8 mouse cellular contexts compared by ENCODE assay signal in genomic region chr8:71670621-71671548, GRCm38 (mm10). TPM values are rescaled to one million over a fixed set of nuclear protein-coding genes. Genes with fewer than 3 reads are reported as not detected.
DNase-seq lines count a peak whose midpoint lies in the region; ATAC-seq and TF ChIP-seq lines count a peak whose summit lies in the region.

No protein-coding gene starts in this region.

- no peaks in the 10 kb centered on the region for H3K9me3 ChIP-seq in embryonic facial prominence, embryonic 15.5 days (replicated peaks)
- no peaks in the 10 kb centered on the region for H3K9me3 ChIP-seq in hindbrain, postnatal 0 days (ENCODE audit: low read length)
- H3K9me3 ChIP-seq in limb, embryonic 10.5 days (replicated peaks) = no peaks in the 10 kb centered on the region
- no peaks in the 10 kb centered on the region for H3K9me3 ChIP-seq in neural tube, embryonic 13.5 days

- no peak for TF ChIP-seq POLR2A in heart, adult 2 months (IDR thresholded peaks at IDR 0.05; ENCODE audit: insufficient read depth, low read depth, low read length)

- intact Hi-C loops in heart, adult 2 months (cut with DNase I) = no loop called here

- H3K4me3 ChIP-seq in heart, adult 2 months = peak overlapping the region; percentile 57
- peak overlapping the region; percentile 52 for H3K4me3 ChIP-seq in embryonic facial prominence, embryonic 15.5 days (replicated peaks)
- peak overlapping the region; percentile 86 for H3K4me3 ChIP-seq in hindbrain, postnatal 0 days (ENCODE audit: low read length)
- peak overlapping the region; percentile 56 for H3K4me3 ChIP-seq in limb, embryonic 10.5 days
- H3K4me3 ChIP-seq in neural tube, embryonic 13.5 days = peak overlapping the region; percentile 84

- no peak for TF ChIP-seq CTCF in heart, adult 2 months (IDR thresholded peaks at IDR 0.05)
- TF ChIP-seq CTCF in hindbrain, postnatal 0 days (IDR thresholded peaks at IDR 0.05; ENCODE audit: low read depth) = no peak

- WGBS in heart, adult 2 months = under 1% methylated on average over 61 of the region's 64 CpGs
- under 1% methylated on average over 60 of the region's 64 CpGs for WGBS in embryonic facial prominence, embryonic 15.5 days
- under 1% methylated on average over 58 of the region's 64 CpGs for WGBS in hindbrain, postnatal 0 days
- WGBS in limb, embryonic 10.5 days = under 1% methylated on average over 64 of the region's 64 CpGs
- WGBS in neural tube, embryonic 13.5 days = under 1% methylated on average over 58 of the region's 64 CpGs

- peaks cover 5% of the 10 kb centered on the region for H3K4me1 ChIP-seq in heart, adult 2 months (ENCODE audit: control insufficient read depth, insufficient read depth, low read length)
- H3K4me1 ChIP-seq in embryonic facial prominence, embryonic 15.5 days = peaks cover 35% of the 10 kb centered on the region
- peaks cover 28% of the 10 kb centered on the region for H3K4me1 ChIP-seq in hindbrain, postnatal 0 days (ENCODE audit: insufficient read depth, low read length)
- H3K4me1 ChIP-seq in limb, embryonic 10.5 days = peaks cover 60% of the 10 kb centered on the region
- peaks cover 56% of the 10 kb centered on the region for H3K4me1 ChIP-seq in neural tube, embryonic 13.5 days (replicated peaks)

- no peak overlapping the region for H3K27ac ChIP-seq in heart, adult 2 months
- no peak overlapping the region for H3K27ac ChIP-seq in embryonic facial prominence, embryonic 15.5 days (replicated peaks)
- peak overlapping the region; percentile 91 for H3K27ac ChIP-seq in hindbrain, postnatal 0 days
- H3K27ac ChIP-seq in limb, embryonic 10.5 days = peak overlapping the region; percentile 73
- H3K27ac ChIP-seq in neural tube, embryonic 13.5 days (replicated peaks) = peak overlapping the region; percentile 92

- H3K27me3 ChIP-seq in heart, adult 2 months (ENCODE audit: control insufficient read depth, insufficient read depth, low read length) = no peaks in the 10 kb centered on the region
- H3K27me3 ChIP-seq in embryonic facial prominence, embryonic 15.5 days = peaks cover 47% of the 10 kb centered on the region
- H3K27me3 ChIP-seq in hindbrain, postnatal 0 days (ENCODE audit: insufficient read depth, low read length) = no peaks in the 10 kb centered on the region
- peaks cover 91% of the 10 kb centered on the region for H3K27me3 ChIP-seq in limb, embryonic 10.5 days (ENCODE audit: low read depth, poor library complexity, severe bottlenecking)
- peaks cover 42% of the 10 kb centered on the region for H3K27me3 ChIP-seq in neural tube, embryonic 13.5 days

- H3K4me2 ChIP-seq in embryonic facial prominence, embryonic 15.5 days (replicated peaks) = peak overlapping the region; percentile 98
- peak overlapping the region; percentile 58 for H3K4me2 ChIP-seq in hindbrain, postnatal 0 days (ENCODE audit: low read depth, low read length)
- peak overlapping the region; percentile 92 for H3K4me2 ChIP-seq in neural tube, embryonic 13.5 days

- peak; percentile 44 for ATAC-seq in embryonic facial prominence, embryonic 15.5 days (ENCODE audit: insufficient number of reproducible peaks, low FRiP score, low TSS enrichment, low read depth)
- peak; percentile 63 for ATAC-seq in hindbrain, postnatal 0 days
- ATAC-seq in neural tube, embryonic 13.5 days (ENCODE audit: low read depth) = peak; percentile 70

- no peaks in the 10 kb centered on the region for H3K79me2 ChIP-seq in heart, adult 2 months (replicated peaks; ENCODE audit: control insufficient read depth, insufficient read depth, low read length)

- H3K36me3 ChIP-seq in heart, adult 2 months (ENCODE audit: control insufficient read depth, insufficient read depth, low read length) = no peaks in the 10 kb centered on the region
- H3K36me3 ChIP-seq in embryonic facial prominence, embryonic 15.5 days = no peaks in the 10 kb centered on the region
- H3K36me3 ChIP-seq in hindbrain, postnatal 0 days (ENCODE audit: insufficient read depth, low read length) = no peaks in the 10 kb centered on the region
- H3K36me3 ChIP-seq in limb, embryonic 10.5 days = no peaks in the 10 kb centered on the region
- no peaks in the 10 kb centered on the region for H3K36me3 ChIP-seq in neural tube, embryonic 13.5 days

- TF ChIP-seq EP300 in heart, adult 2 months (IDR thresholded peaks at IDR 0.05; ENCODE audit: insufficient read depth, low read depth, low read length) = no peak

- H3K9ac ChIP-seq in heart, adult 2 months (ENCODE audit: low read depth, low read length) = no peak overlapping the region
- H3K9ac ChIP-seq in embryonic facial prominence, embryonic 15.5 days = no peak overlapping the region
- H3K9ac ChIP-seq in hindbrain, postnatal 0 days (replicated peaks; ENCODE audit: low read length) = peak overlapping the region; percentile 72
- peak overlapping the region; percentile 89 for H3K9ac ChIP-seq in neural tube, embryonic 13.5 days

- DNase-seq in heart, adult 2 months = no peak
- no peak for DNase-seq in heart, adult 9 months (ENCODE audit: low spot score in 2 of 2)
- DNase-seq in adipocyte (ENCODE audit: low spot score) = peak; percentile 61
- peak; percentile 92 for DNase-seq in hindbrain, postnatal 0 days (ENCODE audit: low spot score)
- DNase-seq in limb, embryonic 10.5 days (ENCODE audit: low spot score) = peak; percentile 78
- no peak for DNase-seq in spleen, adult 18-20 months

RNA-seq across cellular contexts. Expression of gene Unc13a, which starts 0.7 kb away (rescaled TPM):
- total RNA-seq in heart, adult 2 months (2021) = under 1 TPM; 0.61 to 0.86 TPM
- polyA plus RNA-seq in heart, adult 2 months (2012; rRNA removed) = 1.4 and 1.8 TPM in 2 replicates
- 1.2 and 2.0 TPM in 2 replicates for polyA plus RNA-seq in embryonic facial prominence, embryonic 15.5 days (2015; fragmentation: Nextera tagmentation; extraction: Ambion mirVana)
- 81.4 and 89.1 TPM in 2 replicates for total RNA-seq in hindbrain, postnatal 0 days (2014; rRNA removed)
- polyA plus RNA-seq in hindbrain, postnatal 0 days (2015; fragmentation: Nextera tagmentation; extraction: Ambion mirVana) = 16.8 and 16.9 TPM in 2 replicates
- polyA plus RNA-seq in limb, embryonic 10.5 days (2016; fragmentation: Nextera tagmentation; extraction: Ambion mirVana) = 0.40 and 0.51 TPM in 2 replicates
- polyA plus RNA-seq in neural tube, embryonic 13.5 days (2015; fragmentation: Nextera tagmentation; extraction: Ambion mirVana) = 16.6 and 17.7 TPM in 2 replicates

RNA-seq across cellular contexts. Expression of gene Jak3, which starts 5.2 kb away (rescaled TPM):
- total RNA-seq in heart, adult 2 months (2021) = 1 to 10 TPM; 8.1 to 8.6 TPM
- polyA plus RNA-seq in heart, adult 2 months (2012; rRNA removed) = 23.3 and 24.0 TPM in 2 replicates
- polyA plus RNA-seq in embryonic facial prominence, embryonic 15.5 days (2015; fragmentation: Nextera tagmentation; extraction: Ambion mirVana) = 5.3 and 6.3 TPM in 2 replicates
- total RNA-seq in hindbrain, postnatal 0 days (2014; rRNA removed) = 14.8 and 15.3 TPM in 2 replicates
- 7.3 and 7.4 TPM in 2 replicates for polyA plus RNA-seq in hindbrain, postnatal 0 days (2015; fragmentation: Nextera tagmentation; extraction: Ambion mirVana)
- 3.7 and 4.6 TPM in 2 replicates for polyA plus RNA-seq in limb, embryonic 10.5 days (2016; fragmentation: Nextera tagmentation; extraction: Ambion mirVana)
- 3.9 and 4.0 TPM in 2 replicates for polyA plus RNA-seq in neural tube, embryonic 13.5 days (2015; fragmentation: Nextera tagmentation; extraction: Ambion mirVana)

RNA-seq across cellular contexts. Expression of gene Insl3, which starts 18.1 kb away (rescaled TPM):
- 1 to 10 TPM; 4.0 to 4.1 TPM for total RNA-seq in heart, adult 2 months (2021)
- polyA plus RNA-seq in heart, adult 2 months (2012; rRNA removed) = 16.3 and 19.3 TPM in 2 replicates
- 1.1 TPM in 2 replicates for polyA plus RNA-seq in embryonic facial prominence, embryonic 15.5 days (2015; fragmentation: Nextera tagmentation; extraction: Ambion mirVana)
- not detected in 2 replicates for total RNA-seq in hindbrain, postnatal 0 days (2014; rRNA removed)
- polyA plus RNA-seq in hindbrain, postnatal 0 days (2015; fragmentation: Nextera tagmentation; extraction: Ambion mirVana) = 1.7 and 3.4 TPM in 2 replicates
- 0.53 and 0.76 TPM in 2 replicates for polyA plus RNA-seq in limb, embryonic 10.5 days (2016; fragmentation: Nextera tagmentation; extraction: Ambion mirVana)
- 0.46 and 1.0 TPM in 2 replicates for polyA plus RNA-seq in neural tube, embryonic 13.5 days (2015; fragmentation: Nextera tagmentation; extraction: Ambion mirVana)

RNA-seq across cellular contexts. Expression of gene B3gnt3, which starts 30.7 kb away (rescaled TPM):
- 1 to 10 TPM; 6.1 to 6.4 TPM for total RNA-seq in heart, adult 2 months (2021)
- polyA plus RNA-seq in heart, adult 2 months (2012; rRNA removed) = 5.4 and 8.6 TPM in 2 replicates
- 1.1 and 1.4 TPM in 2 replicates for polyA plus RNA-seq in embryonic facial prominence, embryonic 15.5 days (2015; fragmentation: Nextera tagmentation; extraction: Ambion mirVana)
- 0.42 and 0.50 TPM in 2 replicates for total RNA-seq in hindbrain, postnatal 0 days (2014; rRNA removed)
- polyA plus RNA-seq in hindbrain, postnatal 0 days (2015; fragmentation: Nextera tagmentation; extraction: Ambion mirVana) = 0.52 and 0.60 TPM in 2 replicates
- 0.67 and 1.2 TPM in 2 replicates for polyA plus RNA-seq in limb, embryonic 10.5 days (2016; fragmentation: Nextera tagmentation; extraction: Ambion mirVana)
- 0.42 and 0.59 TPM in 2 replicates for polyA plus RNA-seq in neural tube, embryonic 13.5 days (2015; fragmentation: Nextera tagmentation; extraction: Ambion mirVana)

RNA-seq across cellular contexts. Expression of gene Fcho1, which starts 54.6 kb away (rescaled TPM):
- under 1 TPM; 0.23 to 0.64 TPM for total RNA-seq in heart, adult 2 months (2021)
- 2.7 and 4.5 TPM in 2 replicates for polyA plus RNA-seq in heart, adult 2 months (2012; rRNA removed)
- polyA plus RNA-seq in embryonic facial prominence, embryonic 15.5 days (2015; fragmentation: Nextera tagmentation; extraction: Ambion mirVana) = 8.1 and 9.8 TPM in 2 replicates
- 84.2 and 99.0 TPM in 2 replicates for total RNA-seq in hindbrain, postnatal 0 days (2014; rRNA removed)
- polyA plus RNA-seq in hindbrain, postnatal 0 days (2015; fragmentation: Nextera tagmentation; extraction: Ambion mirVana) = 62.2 and 65.8 TPM in 2 replicates
- polyA plus RNA-seq in limb, embryonic 10.5 days (2016; fragmentation: Nextera tagmentation; extraction: Ambion mirVana) = 2.2 and 4.3 TPM in 2 replicates
- 54.2 and 55.0 TPM in 2 replicates for polyA plus RNA-seq in neural tube, embryonic 13.5 days (2015; fragmentation: Nextera tagmentation; extraction: Ambion mirVana)

Comparison
In these comparisons a context has a peak if more than half of its experiments do, and no peak if none do; other contexts are left out.
1. DNase-seq: peak in adipocyte (single experiment), hindbrain, postnatal 0 days (single experiment) and limb, embryonic 10.5 days (single experiment); none in heart, adult 2 months (0 of 2), heart, adult 9 months (0 of 2) and spleen, adult 18-20 months (0 of 2).
2. H3K27ac ChIP-seq: peak in hindbrain, postnatal 0 days (single experiment), limb, embryonic 10.5 days (single experiment) and neural tube, embryonic 13.5 days (single experiment); none in heart, adult 2 months (single experiment) and embryonic facial prominence, embryonic 15.5 days (single experiment).
3. H3K9ac ChIP-seq: peak in hindbrain, postnatal 0 days (single experiment) and neural tube, embryonic 13.5 days (single experiment); none in heart, adult 2 months (single experiment) and embryonic facial prominence, embryonic 15.5 days (single experiment).
4. Peak in every context shown above with its lines, with median percentiles within 50 percentile points of each other: H3K4me3 ChIP-seq, ATAC-seq and H3K4me2 ChIP-seq.